Mouse (Mus musculus) lung, postnatal 4 days (tissue): ENCODE measurements around the gene Ppil4.

ENCODE experiments used
- DNase-seq, 2 experiments: peaks; one replicate each; pipeline ENCODE4 v3.0.0; 2021

The Ppil4 gene

GRCm38 (mm10) chr10:7861937-7862657 is 69.4 kb downstream of the Ppil4 start:
- no peak for DNase-seq

- no peak for DNase-seq
These were observed 70.7 kb downstream of the Ppil4 start for GRCm38 (mm10) chr10:7863411-7863810.

- DNase-seq, result no peak
These were observed 71.5 kb downstream of the Ppil4 start for GRCm38 (mm10) chr10:7864184-7864583.

- no peak for DNase-seq
These were observed 72.1 kb downstream of the Ppil4 start for GRCm38 (mm10) chr10:7864806-7865205.

GRCm38 (mm10) chr10:7866762-7867665 is 74.3 kb downstream of the Ppil4 start:
- peak; percentile 54 to 56 for DNase-seq

- DNase-seq, result no peak
These were observed 75.0 kb downstream of the Ppil4 start for GRCm38 (mm10) chr10:7867666-7868030.

GRCm38 (mm10) chr10:7869746-7870145 is 77.1 kb downstream of the Ppil4 start:
- DNase-seq, result no peak

- DNase-seq, result peak in 1 of 2 experiments; percentile 44
These were observed 78.1 kb downstream of the Ppil4 start for GRCm38 (mm10) chr10:7870571-7871315.

GRCm38 (mm10) chr10:7871381-7872020 is 78.8 kb downstream of the Ppil4 start:
- no peak for DNase-seq
